Mouse (Mus musculus) spleen, embryonic (tissue): ENCODE measurements around the gene Kdelr1.

Source experiments
- CTCF ChIA-PET: fragments of 350-600 bp; sonication (Branson Sonifier 250); formaldehyde crosslinking; loops from one replicate; lab custom pipeline; 2022; lab: Charles Lee

The Kdelr1 gene

GRCm38 (mm10) chr7:45872624-45873023 is at the start of gene Kdelr1:
Kdelr1 (plus strand) TSS chr7:45872772.
- CTCF ChIA-PET = interaction anchor here (0.6 to 1.7 kb wide), 5 partner anchors 49 to 835 kb away, joined by 3 to 6 read pairs (median 3); partner anchors contain the start of gene Emp3

GRCm38 (mm10) chr7:45824598-45824997 is 48.0 kb upstream of the Kdelr1 start, which contains the start of gene Kcnj14:
Kcnj14 (minus strand) TSS chr7:45824782.
- CTCF ChIA-PET = no interaction called here

GRCm38 (mm10) chr7:45826631-45827030 is 45.9 kb upstream of the Kdelr1 start:
- CTCF ChIA-PET = no interaction called here

GRCm38 (mm10) chr7:45830427-45831127 is 42.0 kb upstream of the Kdelr1 start, which contains the start of gene Grwd1:
Grwd1 (minus strand) TSS chr7:45830944.
- CTCF ChIA-PET = no interaction called here

GRCm38 (mm10) chr7:45831128-45831525 is 41.4 kb upstream of the Kdelr1 start:
- CTCF ChIA-PET = no interaction called here

- CTCF ChIA-PET = no interaction called here
Measured at GRCm38 (mm10) chr7:45832428-45832827, 40.1 kb upstream of the Kdelr1 start.

GRCm38 (mm10) chr7:45833148-45833790 is 39.3 kb upstream of the Kdelr1 start:
- CTCF ChIA-PET = no interaction called here

- CTCF ChIA-PET = no interaction called here
Measured at GRCm38 (mm10) chr7:45833924-45834323, 38.6 kb upstream of the Kdelr1 start.

- CTCF ChIA-PET = interaction anchor here (0.6 kb wide), 1 partner anchor 10 kb away, joined by 6 read pairs; no protein-coding TSS in a partner anchor
Measured at GRCm38 (mm10) chr7:45842950-45843744, 29.4 kb upstream of the Kdelr1 start.

GRCm38 (mm10) chr7:45848447-45849027 is 24.0 kb upstream of the Kdelr1 start:
- CTCF ChIA-PET = no interaction called here

- CTCF ChIA-PET = no interaction called here
Measured at GRCm38 (mm10) chr7:45850661-45851060, 21.9 kb upstream of the Kdelr1 start.

GRCm38 (mm10) chr7:45853089-45853488 is 19.5 kb upstream of the Kdelr1 start:
- CTCF ChIA-PET = interaction anchor here (0.5 kb wide), 1 partner anchor 10 kb away, joined by 6 read pairs; no protein-coding TSS in a partner anchor

GRCm38 (mm10) chr7:45856950-45857901 is 15.3 kb upstream of the Kdelr1 start:
- CTCF ChIA-PET = no interaction called here

- CTCF ChIA-PET = no interaction called here
Measured at GRCm38 (mm10) chr7:45859008-45859407, 13.6 kb upstream of the Kdelr1 start.

GRCm38 (mm10) chr7:45862804-45863203 is 9.8 kb upstream of the Kdelr1 start:
- CTCF ChIA-PET = no interaction called here

- CTCF ChIA-PET = no interaction called here
Measured at GRCm38 (mm10) chr7:45864435-45864834, 8.1 kb upstream of the Kdelr1 start.

GRCm38 (mm10) chr7:45865925-45866910 is 6.4 kb upstream of the Kdelr1 start:
- CTCF ChIA-PET = no interaction called here

- CTCF ChIA-PET = interaction anchor here (0.6 to 1.1 kb wide), 2 partner anchors 52 to 128 kb away, joined by 3 read pairs; no protein-coding TSS in a partner anchor
Measured at GRCm38 (mm10) chr7:45867871-45868270, 4.7 kb upstream of the Kdelr1 start.

- CTCF ChIA-PET = interaction anchor here (0.6 to 0.7 kb wide), 3 partner anchors 36 to 145 kb away, joined by 3 to 9 read pairs (median 6); no protein-coding TSS in a partner anchor
Measured at GRCm38 (mm10) chr7:45869107-45869670, 3.4 kb upstream of the Kdelr1 start.
